Mouse (Mus musculus) ES-Bruce4 (cell line): ENCODE results near the gene Col12a1. TPM values are rescaled to one million over a fixed set of nuclear protein-coding genes. Genes with fewer than 3 reads are reported as not detected.

Source experiments
- H3K27ac ChIP-seq: 2 replicates; pipeline ENCODE4 v1.5.1; 2012; ENCODE audit warnings: low read length, inconsistent platforms; ENCODE audit not compliant: insufficient read depth
- H3K27me3 ChIP-seq: 2 replicates; pipeline ENCODE4 v1.6.1; 2012; ENCODE audit warnings: mild to moderate bottlenecking, low read length, inconsistent platforms; ENCODE audit not compliant: control insufficient read depth, poor library complexity, insufficient read depth, severe bottlenecking
- H3K36me3 ChIP-seq: 2 replicates; pipeline ENCODE4 v1.6.1; 2012; ENCODE audit warnings: inconsistent platforms, mild to moderate bottlenecking, low read length, moderate library complexity; ENCODE audit not compliant: control insufficient read depth, poor library complexity, insufficient read depth, severe bottlenecking
- H3K4me1 ChIP-seq: one replicate; pipeline ENCODE4 v1.8.1; 2011; ENCODE audit warnings: low read length; ENCODE audit not compliant: control insufficient read depth, insufficient read depth
- H3K4me3 ChIP-seq: 2 replicates; pipeline ENCODE4 v1.5.1; 2011; ENCODE audit warnings: low read depth, mild to moderate bottlenecking, low read length
- H3K9ac ChIP-seq: 2 replicates; pipeline ENCODE4 v1.6.1; 2012; ENCODE audit warnings: low read depth, mild to moderate bottlenecking, inconsistent platforms; ENCODE audit not compliant: poor library complexity, severe bottlenecking
- H3K9me3 ChIP-seq: replicated peaks from 2 replicates; pipeline ENCODE4 v1.6.1; 2012; ENCODE audit warnings: mild to moderate bottlenecking, low read length, inconsistent platforms; ENCODE audit not compliant: control insufficient read depth, poor library complexity, insufficient read depth, severe bottlenecking
- CTCF ChIP-seq: IDR thresholded peaks from one replicate; pipeline ENCODE4 v1.8.1; 2011; ENCODE audit warnings: low read depth, low read length
- EP300 ChIP-seq: IDR thresholded peaks from 2 replicates; pipeline ENCODE4 v1.6.1; 2011; ENCODE audit warnings: low read depth, low read length; ENCODE audit not compliant: insufficient read depth
- POLR2A ChIP-seq: IDR thresholded peaks from one replicate; pipeline ENCODE4 v1.8.1; 2011; ENCODE audit warnings: low read length; ENCODE audit not compliant: insufficient read depth
- polyA plus RNA-seq: library from polyadenylated mRNA; stranded (reverse); fragments of >200 nt; gene quantifications from 2 replicates; pipeline ENCODE4 v1.2.4, GENCODE M21; 2011; ENCODE audit warnings: low read depth; ENCODE audit not compliant: missing spikeins, insufficient read depth, insufficient read length

Gene Col12a1
- polyA plus RNA-seq, 1 experiment: 3.3 TPM

- H3K9ac ChIP-seq: no peak overlapping the region
- H3K36me3 ChIP-seq: no peaks in the 10 kb centered on the region
- H3K27me3 ChIP-seq: no peaks in the 10 kb centered on the region; the same call in 1 of the 2 replicates
- no peaks in the 10 kb centered on the region for H3K4me1 ChIP-seq
- H3K4me3 ChIP-seq: no peak overlapping the region
- H3K9me3 ChIP-seq: no peaks in the 10 kb centered on the region
- H3K27ac ChIP-seq: no peak overlapping the region
- TF ChIP-seq CTCF (no peak), POLR2A (no peak), EP300 (no peak)
These were observed 132.0 kb downstream of the Col12a1 start for GRCm38 (mm10) chr9:79586415-79587195.

- Histone ChIP-seq H3K27ac (no peak overlapping the region), H3K9ac (no peak overlapping the region), H3K4me3 (no peak overlapping the region), H3K4me1 (no peaks in the 10 kb centered on the region), H3K9me3 (no peaks in the 10 kb centered on the region), H3K27me3 (no peaks in the 10 kb centered on the region), H3K36me3 (no peaks in the 10 kb centered on the region)
- no peak for TF ChIP-seq EP300
- TF ChIP-seq POLR2A: no peak
- TF ChIP-seq CTCF: no peak
These were observed 151.8 kb downstream of the Col12a1 start for GRCm38 (mm10) chr9:79566838-79567237.

DNA sequence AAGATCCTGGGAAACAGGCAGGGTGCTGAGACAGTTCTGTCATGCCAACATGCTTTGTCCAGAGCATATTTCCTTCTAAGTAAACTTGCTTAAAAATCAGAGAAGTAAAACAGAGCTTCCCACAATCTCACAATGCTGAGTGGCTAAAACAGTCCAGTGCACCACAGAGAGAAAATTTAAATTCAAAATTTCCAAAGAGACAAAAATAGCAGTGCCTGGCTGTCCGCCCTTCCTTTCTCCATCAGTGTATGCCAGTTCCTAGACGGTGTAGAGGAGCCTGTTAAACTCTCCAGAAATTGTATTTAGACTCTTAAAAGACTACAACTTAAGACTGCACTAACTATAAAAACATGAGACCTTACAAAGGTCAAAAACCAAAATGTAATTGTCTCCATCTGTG lies 165.3 kb downstream of the Col12a1 start:
- Histone ChIP-seq H3K4me1 (no peaks in the 10 kb centered on the region), H3K27me3 (no peaks in the 10 kb centered on the region), H3K36me3 (no peaks in the 10 kb centered on the region), H3K4me3 (no peak overlapping the region), H3K9me3 (no peaks in the 10 kb centered on the region), H3K27ac (no peak overlapping the region), H3K9ac (no peak overlapping the region)
- TF ChIP-seq EP300 (no peak), CTCF (no peak), POLR2A (no peak)

Other genes starting within 250 kb of the Col12a1 start
- 492 and 525 TPM in 2 replicates for gene Cox7a2, start 41.0 kb upstream of the Col12a1 start, polyA plus RNA-seq
- 58.8 and 59.1 TPM in 2 replicates for gene Tmem30a, start 74.7 kb upstream of the Col12a1 start, polyA plus RNA-seq